Mouse (Mus musculus) liver, adult 2 months (tissue): ENCODE results near the gene Tnip3. TPM values are rescaled to one million over a fixed set of nuclear protein-coding genes. Genes with fewer than 3 reads are reported as not detected.
A peak's percentile ranks its signal among the peaks of the same experiment; 100 is the strongest.

Experiments
- DNase-seq: peaks from one replicate; pipeline ENCODE4 v3.0.0-alpha.2; 2011; ENCODE audit warnings: low read depth, low spot score; ENCODE audit errors: extremely low read depth
- H3K27ac ChIP-seq: fragments of 200-500 bp; replicated peaks from 2 replicates; pipeline ENCODE4 v1.5.1; 2012; ENCODE audit warnings: low read depth, mild to moderate bottlenecking, control low read depth, inconsistent platforms, low read length; ENCODE audit not compliant: insufficient read depth
- H3K27me3 ChIP-seq: fragments of 200-500 bp; 2 replicates; pipeline ENCODE4 v1.6.1; 2012; ENCODE audit warnings: mild to moderate bottlenecking, moderate library complexity, low read length, inconsistent platforms; ENCODE audit not compliant: control insufficient read depth, insufficient read depth
- H3K36me3 ChIP-seq: fragments of 200-500 bp; 2 replicates; pipeline ENCODE4 v1.6.1; 2012; ENCODE audit warnings: low read length, inconsistent platforms; ENCODE audit not compliant: control insufficient read depth, insufficient read depth
- H3K4me1 ChIP-seq: fragments of 200-500 bp; 2 replicates; pipeline ENCODE4 v1.6.1; 2011; ENCODE audit warnings: low read length; ENCODE audit not compliant: control insufficient read depth, insufficient read depth
- H3K4me3 ChIP-seq: fragments of 200-500 bp; 2 replicates; pipeline ENCODE4 v1.5.1; 2011; ENCODE audit warnings: low read depth, mild to moderate bottlenecking, control low read depth, low read length, moderate library complexity; ENCODE audit not compliant: insufficient read depth
- H3K79me2 ChIP-seq: fragments of 200-500 bp; 2 replicates; pipeline ENCODE4 v1.6.1; 2012; ENCODE audit warnings: inconsistent platforms, mild to moderate bottlenecking, low read length, moderate library complexity; ENCODE audit not compliant: control insufficient read depth, insufficient read depth
- H3K9ac ChIP-seq: fragments of 200-500 bp; 2 replicates; pipeline ENCODE4 v1.6.1; 2012; ENCODE audit warnings: low read depth, mild to moderate bottlenecking, control low read depth, inconsistent platforms, low read length
- CTCF ChIP-seq: fragments of 200-500 bp; IDR thresholded peaks from 2 replicates; pipeline ENCODE4 v1.5.1; 2011; ENCODE audit warnings: low read depth, low read length, control low read depth
- POLR2A ChIP-seq: fragments of 200-500 bp; IDR thresholded peaks from 2 replicates; pipeline ENCODE4 v1.6.1; 2011; ENCODE audit warnings: low read length, control low read depth; ENCODE audit not compliant: insufficient read depth; ENCODE audit errors: extremely low read depth
- WGBS: fragments of 180-500 bp; shearing (Covaris S2); methylation state at CpG from one replicate; pipeline ENCODE4 v1.1.7; 2018; 5-methylcytosine and 5-hydroxymethylcytosine counted together
- polyA plus RNA-seq: library from polyadenylated mRNA; depleted of rRNA; stranded (reverse); fragments of >200 nt; gene quantifications from 2 replicates; pipeline ENCODE4 v1.2.3, GENCODE M21; 2012
- total RNA-seq: library from RNA; depleted of rRNA; stranded (reverse); fragments of >200 nt; gene quantifications from 2 replicates; pipeline ENCODE4 v1.2.3, GENCODE M21; 2014

The Tnip3 gene
- total and polyA plus RNA-seq, 2 experiments = 0.09 TPM; not detected in 1

DNA sequence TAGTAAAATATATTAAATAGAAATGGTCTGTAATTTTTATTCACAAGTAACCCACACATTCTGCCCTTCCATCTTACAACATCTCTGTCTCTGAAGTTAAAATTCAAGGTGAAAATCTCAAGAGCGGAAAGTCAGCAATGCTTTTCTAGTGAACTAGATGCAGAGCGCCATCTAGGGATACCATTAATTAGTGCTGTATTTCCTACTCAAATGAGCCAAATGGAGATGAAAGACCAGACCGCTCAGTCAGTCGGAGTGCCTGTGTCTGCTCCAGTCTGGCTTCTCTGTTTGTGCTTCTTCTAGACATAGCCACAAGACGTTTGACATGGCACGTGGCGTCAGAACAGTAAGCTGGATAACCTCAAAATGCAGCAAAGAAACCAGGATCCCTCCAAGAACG, 44.6 kb downstream of the Tnip3 start:
- DNase-seq = peak; percentile 20
- Histone ChIP-seq H3K4me1 (no peaks in the 10 kb centered on the region), H3K27me3 (no peaks in the 10 kb centered on the region), H3K27ac (no peak overlapping the region), H3K4me3 (no peak overlapping the region), H3K9ac (no peak overlapping the region), H3K79me2 (no peaks in the 10 kb centered on the region), H3K36me3 (no peaks in the 10 kb centered on the region)
- TF ChIP-seq POLR2A = no peak
- TF ChIP-seq CTCF = peak; percentile 38; the same call in 1 of the 2 replicates
- 40% methylated on average over 8 of the region's 8 CpGs for WGBS

- 66% methylated on average over 8 of the region's 8 CpGs for WGBS
- no peak for DNase-seq
- Histone ChIP-seq H3K36me3 (no peaks in the 10 kb centered on the region), H3K9ac (no peak overlapping the region), H3K27ac (no peak overlapping the region), H3K79me2 (no peaks in the 10 kb centered on the region), H3K4me1 (no peaks in the 10 kb centered on the region), H3K27me3 (no peaks in the 10 kb centered on the region), H3K4me3 (no peak overlapping the region)
- no peak for TF ChIP-seq POLR2A
- no peak for TF ChIP-seq CTCF
These were observed 53.2 kb downstream of the Tnip3 start for GRCm38 (mm10) chr6:65578151-65578973.

- H3K27me3 ChIP-seq = no peaks in the 10 kb centered on the region
- H3K4me3 ChIP-seq = no peak overlapping the region
- H3K9ac ChIP-seq = no peak overlapping the region
- DNase-seq = no peak
- WGBS = 70% methylated on average over 4 of the region's 4 CpGs
- H3K4me1 ChIP-seq = no peaks in the 10 kb centered on the region
- TF ChIP-seq CTCF = no peak
- TF ChIP-seq POLR2A = no peak
- H3K36me3 ChIP-seq = no peaks in the 10 kb centered on the region
- H3K79me2 ChIP-seq = no peaks in the 10 kb centered on the region
- H3K27ac ChIP-seq = no peak overlapping the region
These were observed 57.9 kb downstream of the Tnip3 start for GRCm38 (mm10) chr6:65583029-65583428.

DNA sequence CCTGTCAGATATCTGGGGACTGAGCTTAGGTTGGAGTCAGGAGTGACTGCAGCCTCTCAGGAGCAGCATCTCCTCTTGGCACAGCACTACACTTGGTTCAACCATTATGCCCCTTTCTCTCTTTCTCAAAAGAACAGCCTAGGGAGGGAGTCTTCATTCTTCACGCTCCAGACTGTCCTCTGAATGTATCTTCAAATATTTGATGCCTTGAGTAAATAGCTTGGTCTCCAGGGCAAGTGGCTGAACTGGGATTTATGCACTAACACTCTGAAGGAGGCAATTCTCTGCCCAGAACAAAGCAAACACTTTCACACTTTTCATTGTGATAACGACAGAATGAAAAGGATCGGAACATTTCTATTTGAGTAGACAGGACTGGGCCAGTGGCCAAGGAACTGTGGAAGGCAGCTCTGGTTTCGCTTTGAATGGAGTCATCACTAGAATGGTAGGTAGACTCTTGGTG, 59.8 kb downstream of the Tnip3 start:
- no peaks in the 10 kb centered on the region for H3K79me2 ChIP-seq
- no peaks in the 10 kb centered on the region for H3K27me3 ChIP-seq
- H3K4me3 ChIP-seq = no peak overlapping the region
- no peaks in the 10 kb centered on the region for H3K36me3 ChIP-seq
- TF ChIP-seq CTCF (no peak), POLR2A (no peak)
- no peak for DNase-seq
- 27% methylated on average over 4 of the region's 4 CpGs for WGBS
- no peak overlapping the region for H3K27ac ChIP-seq
- H3K9ac ChIP-seq = no peak overlapping the region
- no peaks in the 10 kb centered on the region for H3K4me1 ChIP-seq

GRCm38 (mm10) chr6:65585333-65586053, 60.4 kb downstream of the Tnip3 start:
- no peak overlapping the region for H3K27ac ChIP-seq
- no peaks in the 10 kb centered on the region for H3K36me3 ChIP-seq
- DNase-seq = peak; percentile 4
- TF ChIP-seq POLR2A (no peak), CTCF (no peak)
- H3K4me3 ChIP-seq = no peak overlapping the region
- WGBS = 64% methylated on average over 3 of the region's 3 CpGs
- no peaks in the 10 kb centered on the region for H3K79me2 ChIP-seq
- no peak overlapping the region for H3K9ac ChIP-seq
- no peaks in the 10 kb centered on the region for H3K4me1 ChIP-seq
- H3K27me3 ChIP-seq = no peaks in the 10 kb centered on the region

- Histone ChIP-seq H3K9ac (no peak overlapping the region), H3K27me3 (no peaks in the 10 kb centered on the region), H3K4me1 (no peaks in the 10 kb centered on the region), H3K36me3 (no peaks in the 10 kb centered on the region), H3K4me3 (no peak overlapping the region), H3K79me2 (no peaks in the 10 kb centered on the region), H3K27ac (no peak overlapping the region)
- TF ChIP-seq CTCF (no peak), POLR2A (no peak)
- DNase-seq = no peak
- WGBS = 63% methylated on average over 1 of the region's 1 CpGs
These were observed 63.7 kb downstream of the Tnip3 start for GRCm38 (mm10) chr6:65588847-65589246.
